Mouse (Mus musculus) testis, adult 2 months (tissue): Measurements from ENCODE around the gene Btbd16.

Source experiments
- CTCF ChIP-seq: fragments of 200-500 bp; IDR thresholded peaks from 2 replicates; pipeline ENCODE4 v1.5.1; 2012; ENCODE audit warnings: low read depth, mild to moderate bottlenecking, inconsistent platforms, low read length, moderate library complexity; ENCODE audit not compliant: control insufficient read depth, insufficient read depth, insufficient replicate concordance
- POLR2A ChIP-seq: fragments of 200-500 bp; IDR thresholded peaks from 2 replicates; pipeline ENCODE4 v1.6.1; 2012; ENCODE audit warnings: low read depth, mild to moderate bottlenecking, inconsistent platforms, low read length, moderate library complexity; ENCODE audit not compliant: control insufficient read depth

- no peak for TF ChIP-seq POLR2A
- peak; percentile 26; the same call in 1 of the 2 replicates for TF ChIP-seq CTCF
Measured at GRCm38 (mm10) chr7:130749165-130749564, 24.7 kb upstream of the Btbd16 start.
